In genomic region chr2:173432886-173433624, GRCm38 (mm10) we compare ENCODE assay signal across 29 mouse cellular contexts.
A peak's percentile ranks its signal among the peaks of the same experiment; 100 is the strongest.
DNase-seq lines count a peak whose midpoint lies in the region; ATAC-seq and TF ChIP-seq lines count a peak whose summit lies in the region.
"Had no signal": no experiment of that assay in that cellular context is flagged by ENCODE, and none has a peak within 500 bp of the region (broad histone marks: within the 10 kb centered on the region; RNA-seq: fewer than 3 reads in every experiment).

No protein-coding gene starts in this region.

- TF ChIP-seq CTCF in stomach, postnatal 0 days (IDR thresholded peaks at IDR 0.05; ENCODE audit: low read depth) = no peak

- peaks cover 14% of the 10 kb centered on the region; the same call in 1 of the 2 replicates for H3K4me1 ChIP-seq in intestine, embryonic 14.5 days (replicated peaks; ENCODE audit: control insufficient read depth, insufficient read depth, low read length)
- 0 out of 2 replicates have a peak, but pooled peaks cover 8% of the 10 kb centered on the region for H3K4me1 ChIP-seq in intestine, embryonic 15.5 days (replicated peaks)
- peaks cover 11% of the 10 kb centered on the region for H3K4me1 ChIP-seq in stomach, embryonic 14.5 days (ENCODE audit: control insufficient read depth, insufficient read depth, low read length)
- no peaks in the 10 kb centered on the region for H3K4me1 ChIP-seq in stomach, postnatal 0 days (replicated peaks; ENCODE audit: control insufficient read depth, insufficient read depth)
- peaks cover 27% of the 10 kb centered on the region for H3K4me1 ChIP-seq in limb, embryonic 10.5 days
- H3K4me1 ChIP-seq: liver, embryonic 15.5 days had no signal

- H3K9me3 ChIP-seq in intestine, embryonic 14.5 days (ENCODE audit: control insufficient read depth, low read length) = no peaks in the 10 kb centered on the region; the same call in 1 of the 2 replicates
- H3K9me3 ChIP-seq in intestine, embryonic 15.5 days = no peaks in the 10 kb centered on the region
- H3K9me3 ChIP-seq in stomach, embryonic 14.5 days (ENCODE audit: control insufficient read depth, low read depth, low read length) = no peaks in the 10 kb centered on the region
- H3K9me3 ChIP-seq in stomach, postnatal 0 days (ENCODE audit: control insufficient read depth, low read length) = no peaks in the 10 kb centered on the region
- H3K9me3 ChIP-seq in limb, embryonic 10.5 days (replicated peaks) = no peaks in the 10 kb centered on the region
- H3K9me3 ChIP-seq: embryonic facial prominence, embryonic 13.5 days; forebrain, embryonic 12.5 days; heart, embryonic 10.5 days; liver, embryonic 15.5 days; neural tube, embryonic 12.5 days; stomach, embryonic 15.5 days had no signal

- no peak overlapping the region for H3K9ac ChIP-seq in intestine, embryonic 14.5 days (ENCODE audit: low read length)
- no peak overlapping the region for H3K9ac ChIP-seq in intestine, embryonic 15.5 days
- no peak overlapping the region for H3K9ac ChIP-seq in stomach, embryonic 14.5 days (replicated peaks; ENCODE audit: low read depth, low read length)
- H3K9ac ChIP-seq in stomach, postnatal 0 days (ENCODE audit: low read length) = no peak overlapping the region
- H3K9ac ChIP-seq: embryonic facial prominence, embryonic 13.5 days; forebrain, embryonic 12.5 days; hindbrain, embryonic 14.5 days; liver, embryonic 15.5 days; lung, embryonic 14.5 days; neural tube, embryonic 12.5 days; stomach, embryonic 15.5 days had no signal

- H3K27me3 ChIP-seq in intestine, embryonic 14.5 days (replicated peaks; ENCODE audit: control insufficient read depth, insufficient read depth, low read length) = no peaks in the 10 kb centered on the region
- no peaks in the 10 kb centered on the region for H3K27me3 ChIP-seq in intestine, embryonic 15.5 days (replicated peaks)
- no peaks in the 10 kb centered on the region for H3K27me3 ChIP-seq in stomach, embryonic 14.5 days (ENCODE audit: control insufficient read depth, insufficient read depth, low read length)
- no peaks in the 10 kb centered on the region for H3K27me3 ChIP-seq in stomach, postnatal 0 days (ENCODE audit: control insufficient read depth, insufficient read depth, low read length)
- no peaks in the 10 kb centered on the region for H3K27me3 ChIP-seq in limb, embryonic 10.5 days (ENCODE audit: low read depth, poor library complexity, severe bottlenecking)
- H3K27me3 ChIP-seq: CH12.LX; embryonic facial prominence, embryonic 13.5 days; forebrain, embryonic 12.5 days; liver, embryonic 15.5 days; neural tube, embryonic 12.5 days; stomach, embryonic 15.5 days had no signal

- DNase-seq in intestine, embryonic 14.5 days (ENCODE audit: low spot score) = no peak
- DNase-seq in stomach, postnatal 0 days (ENCODE audit: low spot score) = no peak
- no peak for DNase-seq in limb, embryonic 10.5 days (ENCODE audit: low spot score)
- no peak for DNase-seq in yolk sac, embryonic 10.5 days (ENCODE audit: low spot score)
- DNase-seq: adrenal gland, adult 8-10 months; cerebellum, adult 8-10 months; cerebellum, postnatal 36 days; layer of hippocampus, postnatal 36 days; left cerebral cortex, postnatal 4 days; lung, embryonic 14.5 days; lung, postnatal 14 days; right cerebral cortex, adult 18-20 months; right cerebral cortex, postnatal 4 days; thymus, postnatal 14 days had no signal

- TF ChIP-seq EP300 in stomach, postnatal 0 days (optimal IDR thresholded peaks at IDR 0.05) = no peak

- no peaks in the 10 kb centered on the region for H3K36me3 ChIP-seq in intestine, embryonic 14.5 days (ENCODE audit: control insufficient read depth, insufficient read depth, low read length)
- no peaks in the 10 kb centered on the region for H3K36me3 ChIP-seq in intestine, embryonic 15.5 days
- no peaks in the 10 kb centered on the region for H3K36me3 ChIP-seq in stomach, embryonic 14.5 days (ENCODE audit: control insufficient read depth, insufficient read depth, low read length)
- no peaks in the 10 kb centered on the region for H3K36me3 ChIP-seq in stomach, postnatal 0 days (ENCODE audit: control insufficient read depth, insufficient read depth, low read length)
- H3K36me3 ChIP-seq in limb, embryonic 10.5 days = no peaks in the 10 kb centered on the region
- H3K36me3 ChIP-seq: embryonic facial prominence, embryonic 13.5 days; forebrain, embryonic 12.5 days; heart, embryonic 10.5 days; liver, embryonic 15.5 days; neural tube, embryonic 12.5 days; stomach, embryonic 15.5 days had no signal

- H3K27ac ChIP-seq in intestine, embryonic 14.5 days (ENCODE audit: low read depth) = no peak overlapping the region
- H3K27ac ChIP-seq in intestine, embryonic 15.5 days = no peak overlapping the region
- H3K27ac ChIP-seq in stomach, embryonic 14.5 days (ENCODE audit: low read length) = 0 out of 2 replicates have a peak overlapping the region, but pooled peaks have one; percentile 39
- no peak overlapping the region for H3K27ac ChIP-seq in stomach, postnatal 0 days (replicated peaks)
- peak overlapping the region; percentile 23; the same call in 1 of the 2 replicates for H3K27ac ChIP-seq in limb, embryonic 10.5 days
- H3K27ac ChIP-seq: embryonic facial prominence, embryonic 13.5 days; forebrain, embryonic 12.5 days; heart, embryonic 10.5 days; hindbrain, embryonic 14.5 days; kidney, postnatal 0 days; liver, embryonic 15.5 days; neural tube, embryonic 12.5 days had no signal

- H3K4me2 ChIP-seq in intestine, embryonic 14.5 days (ENCODE audit: low read length) = no peak overlapping the region
- H3K4me2 ChIP-seq in intestine, embryonic 15.5 days (replicated peaks) = no peak overlapping the region
- no peak overlapping the region for H3K4me2 ChIP-seq in stomach, embryonic 14.5 days (replicated peaks; ENCODE audit: low read depth, low read length)
- no peak overlapping the region for H3K4me2 ChIP-seq in stomach, postnatal 0 days (replicated peaks; ENCODE audit: low read depth)
- H3K4me2 ChIP-seq: embryonic facial prominence, embryonic 13.5 days; forebrain, embryonic 12.5 days; hindbrain, embryonic 14.5 days; liver, embryonic 15.5 days; lung, embryonic 14.5 days; neural tube, embryonic 12.5 days; stomach, embryonic 15.5 days had no signal

- no peak overlapping the region for H3K4me3 ChIP-seq in intestine, embryonic 14.5 days (ENCODE audit: low read depth, low read length)
- no peak overlapping the region for H3K4me3 ChIP-seq in intestine, embryonic 15.5 days (replicated peaks)
- H3K4me3 ChIP-seq in stomach, embryonic 14.5 days (ENCODE audit: low read depth, low read length) = no peak overlapping the region
- no peak overlapping the region for H3K4me3 ChIP-seq in stomach, postnatal 0 days (ENCODE audit: low read depth, low read length)
- no peak overlapping the region for H3K4me3 ChIP-seq in limb, embryonic 10.5 days
- H3K4me3 ChIP-seq: embryonic facial prominence, embryonic 13.5 days; erythroblast, embryonic 14.5 days; forebrain, embryonic 12.5 days; heart, embryonic 10.5 days; liver, embryonic 15.5 days; neural tube, embryonic 12.5 days; stomach, embryonic 15.5 days had no signal

- WGBS in intestine, embryonic 14.5 days = 86% methylated on average over 9 of the region's 9 CpGs
- 82% methylated on average over 9 of the region's 9 CpGs for WGBS in intestine, embryonic 15.5 days
- 75% methylated on average over 9 of the region's 9 CpGs for WGBS in stomach, embryonic 14.5 days
- 78% methylated on average over 9 of the region's 9 CpGs for WGBS in stomach, postnatal 0 days
- 86% methylated on average over 9 of the region's 9 CpGs for WGBS in limb, embryonic 10.5 days

- ATAC-seq in intestine, embryonic 14.5 days (replicated peaks; ENCODE audit: low FRiP score, low TSS enrichment, low read depth) = 0 out of 2 replicates have a peak, but pooled peaks have one; percentile 33
- ATAC-seq in intestine, embryonic 15.5 days = no peak
- ATAC-seq in stomach, embryonic 14.5 days (ENCODE audit: insufficient number of reproducible peaks, insufficient read depth, low FRiP score, low read depth) = no peak
- no peak for ATAC-seq in stomach, postnatal 0 days (ENCODE audit: low FRiP score, low TSS enrichment)
- no peak for ATAC-seq in inflammation-experienced regulatory T-cells, adult 6 months
- ATAC-seq: activated CD4-positive, CD25-positive, alpha-beta regulatory T cell, adult 4 months; midbrain, embryonic 16.5 days had no signal

Comparison
In these comparisons a context has a peak if more than half of its experiments do, and no peak if none do; other contexts are left out.
1. H3K27ac ChIP-seq: peak in stomach, embryonic 14.5 days (single experiment) and limb, embryonic 10.5 days (single experiment); none in intestine, embryonic 14.5 days (single experiment), intestine, embryonic 15.5 days (single experiment) and stomach, postnatal 0 days (single experiment).